Mouse (Mus musculus) cortical plate, adult 2 months (tissue): ENCODE measurements at regions not wholly inside any gene's neighbourhood (a gene's known extent, or its start where the extent isn't known, plus 50 kb on each side); places are given as distances from the start of the nearest gene placed in this dataset.

ENCODE experiments used
- CTCF ChIP-seq: fragments of 200-500 bp; IDR thresholded peaks from 2 replicates; pipeline ENCODE4 v1.5.1; 2011; ENCODE audit warnings: mild to moderate bottlenecking, control low read depth, low read length; ENCODE audit not compliant: insufficient read depth; ENCODE audit errors: extremely low read depth
- POLR2A ChIP-seq: fragments of 200-500 bp; IDR thresholded peaks from 2 replicates; pipeline ENCODE4 v1.6.1; 2011; ENCODE audit warnings: mild to moderate bottlenecking, low read length, control low read depth; ENCODE audit not compliant: insufficient read depth; ENCODE audit errors: extremely low read depth

- no peak for TF ChIP-seq CTCF
- TF ChIP-seq POLR2A, result no peak
Observed at GRCm38 (mm10) chr15:60728337-60728736, 125.2 kb downstream of the Fam84b start.
